Mouse (Mus musculus) intestine, embryonic 16.5 days (tissue): ENCODE results near the gene Rpl3l. TPM values are rescaled to one million over a fixed set of nuclear protein-coding genes. Genes with fewer than 3 reads are reported as not detected.
A peak's percentile ranks its signal among the peaks of the same experiment; 100 is the strongest.

Source experiments
- ATAC-seq: fragments of 200-750 bp; cut with Nextera tagmentation; 2 replicates; pipeline ENCODE4 v1.8.0; 2017; ENCODE audit warnings: moderate TSS enrichment, moderate library complexity
- H3K27ac ChIP-seq: fragments of 300-500 bp; sonication (generic); 2 replicates; pipeline ENCODE4 v1.5.1; 2014; ENCODE audit warnings: mild to moderate bottlenecking, low read length
- H3K27me3 ChIP-seq: fragments of 300-500 bp; sonication (generic); replicated peaks from 2 replicates; pipeline ENCODE4 v1.6.1; 2014; ENCODE audit warnings: low read length, control low read depth, mixed read lengths; ENCODE audit not compliant: control insufficient read depth, insufficient read depth
- H3K36me3 ChIP-seq: fragments of 300-500 bp; sonication (generic); 2 replicates; pipeline ENCODE4 v1.6.1; 2014; ENCODE audit warnings: low read length, control low read depth; ENCODE audit not compliant: control insufficient read depth, insufficient read depth
- H3K4me1 ChIP-seq: fragments of 300-500 bp; sonication (generic); 2 replicates; pipeline ENCODE4 v1.6.1; 2014; ENCODE audit warnings: low read length, control low read depth, mixed read lengths; ENCODE audit not compliant: control insufficient read depth, insufficient read depth
- H3K4me2 ChIP-seq: fragments of 300-500 bp; sonication (generic); 2 replicates; pipeline ENCODE4 v1.6.1; 2014; ENCODE audit warnings: low read depth, low read length, control low read depth
- H3K4me3 ChIP-seq: fragments of 300-500 bp; sonication (generic); 2 replicates; pipeline ENCODE4 v1.5.1; 2014; ENCODE audit warnings: mild to moderate bottlenecking, low read length
- H3K9ac ChIP-seq: fragments of 300-500 bp; sonication (generic); 2 replicates; pipeline ENCODE4 v1.6.1; 2014; ENCODE audit warnings: low read depth, low read length
- H3K9me3 ChIP-seq: fragments of 300-500 bp; sonication (generic); 2 replicates; pipeline ENCODE4 v1.6.1; 2016; ENCODE audit warnings: low read length, control low read depth; ENCODE audit not compliant: control insufficient read depth
- WGBS: fragments of 180-500 bp; shearing (Covaris S2); extraction: QIAGEN DNeasy Blood & Tissue Kit; methylation state at CpG from one replicate; pipeline ENCODE4 v1.1.7; 2014; 5-methylcytosine and 5-hydroxymethylcytosine counted together
- polyA plus RNA-seq: library from polyadenylated mRNA; unstranded; fragments of >200 nt; fragmentation: Nextera tagmentation; extraction: Ambion mirVana; gene quantifications from 2 replicates; pipeline ENCODE4 v1.2.1, GENCODE M21; 2015

The Rpl3l gene
- polyA plus RNA-seq, 1 experiment from 2014 or later = not detected

DNA sequence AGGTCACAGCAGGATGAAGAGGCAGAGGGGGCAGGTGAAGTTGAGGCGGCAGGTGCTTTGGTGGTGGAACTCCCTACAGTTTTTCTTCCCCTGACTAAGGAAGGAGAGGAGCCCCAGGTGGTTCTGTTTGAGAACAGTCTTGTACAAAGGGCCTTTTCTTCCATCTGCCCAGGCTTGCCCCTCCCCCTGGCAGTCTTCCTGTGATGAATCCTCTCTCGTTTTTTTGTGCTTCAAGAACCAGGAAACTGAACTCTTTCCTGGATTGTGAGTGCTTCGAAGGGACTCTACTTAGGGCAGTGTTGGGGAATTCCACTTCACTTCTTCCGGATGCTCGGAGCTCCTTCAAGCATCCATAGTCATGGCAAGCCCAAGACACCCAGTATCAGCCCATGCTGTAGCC lies 29.6 kb upstream of the Rpl3l start:
- Histone ChIP-seq H3K27ac (peak overlapping the region; percentile 90), H3K4me2 (peak overlapping the region; percentile 21; the same call in 1 of the 2 replicates)

DNA sequence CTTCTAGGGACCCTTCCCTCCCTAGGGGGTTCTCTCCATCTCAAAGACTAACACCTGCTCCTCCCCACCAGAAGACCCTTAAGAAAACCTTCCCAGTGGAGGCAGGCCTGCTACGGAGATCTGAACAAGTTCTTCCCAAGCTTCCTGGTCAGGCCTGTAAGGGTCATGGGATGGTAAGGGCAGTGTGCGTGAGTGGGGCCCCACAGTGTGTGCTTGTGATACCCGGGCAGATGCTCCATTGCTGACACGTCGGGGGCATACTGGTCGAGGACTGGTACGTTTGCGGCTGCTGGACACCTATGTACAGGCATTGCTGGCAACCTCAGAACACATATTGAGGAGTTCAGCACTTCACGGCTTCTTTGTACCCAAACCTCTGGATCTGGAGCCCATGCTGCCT lies 28.9 kb upstream of the Rpl3l start:
- no peak for ATAC-seq
- 64% methylated on average over 9 of the region's 9 CpGs for WGBS

More for the DNA sequence above, 29.6 kb upstream of the Rpl3l start:
- peak; percentile 17; the same call in 1 of the 2 replicates for ATAC-seq
- peaks cover 23% of the 10 kb centered on the region for H3K4me1 ChIP-seq
- peaks cover 17% of the 10 kb centered on the region for H3K36me3 ChIP-seq
- no peaks in the 10 kb centered on the region for H3K27me3 ChIP-seq
- peak overlapping the region; percentile 38 for H3K9ac ChIP-seq
- no peaks in the 10 kb centered on the region for H3K9me3 ChIP-seq
- 0 out of 2 replicates have a peak overlapping the region, but pooled peaks have one; percentile 21 for H3K4me3 ChIP-seq
- 19% methylated on average over 5 of the region's 5 CpGs for WGBS

DNA sequence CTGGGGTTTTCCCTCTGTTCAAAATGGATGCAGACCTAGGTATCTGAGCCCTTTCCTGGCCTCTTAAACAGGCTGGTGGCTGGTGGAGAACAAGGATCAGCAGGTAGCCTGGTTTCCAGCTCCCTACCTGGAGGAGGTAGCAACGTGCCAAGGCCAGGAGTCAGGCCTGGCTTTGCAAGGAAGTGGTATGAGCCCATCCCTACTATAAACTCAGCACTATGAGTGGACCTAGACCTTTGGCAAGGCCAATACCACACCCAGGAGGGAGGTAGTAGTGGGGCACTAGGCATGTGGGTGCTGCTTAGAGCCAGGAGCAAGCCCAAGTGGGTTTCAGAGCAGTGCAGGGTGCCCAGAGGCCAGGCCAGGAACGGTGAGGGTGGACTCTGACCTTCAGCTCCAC lies 28.1 kb upstream of the Rpl3l start:
- Histone ChIP-seq H3K4me1 (peaks cover 23% of the 10 kb centered on the region), H3K4me3 (peak overlapping the region; percentile 21; the same call in 1 of the 2 replicates), H3K27me3 (no peaks in the 10 kb centered on the region), H3K9ac (peak overlapping the region; percentile 55), H3K4me2 (peak overlapping the region; percentile 21), H3K9me3 (no peaks in the 10 kb centered on the region), H3K36me3 (peaks cover 24% of the 10 kb centered on the region), H3K27ac (peak overlapping the region; percentile 90)
- WGBS = 52% methylated on average over 2 of the region's 2 CpGs
- peak; percentile 52 for ATAC-seq

More for the DNA sequence above, 28.9 kb upstream of the Rpl3l start:
- Histone ChIP-seq H3K4me1 (peaks cover 23% of the 10 kb centered on the region), H3K4me3 (peak overlapping the region; percentile 21), H3K9ac (peak overlapping the region; percentile 38), H3K4me2 (peak overlapping the region; percentile 21), H3K9me3 (no peaks in the 10 kb centered on the region), H3K27me3 (no peaks in the 10 kb centered on the region), H3K27ac (peak overlapping the region; percentile 90), H3K36me3 (peaks cover 17% of the 10 kb centered on the region)

DNA sequence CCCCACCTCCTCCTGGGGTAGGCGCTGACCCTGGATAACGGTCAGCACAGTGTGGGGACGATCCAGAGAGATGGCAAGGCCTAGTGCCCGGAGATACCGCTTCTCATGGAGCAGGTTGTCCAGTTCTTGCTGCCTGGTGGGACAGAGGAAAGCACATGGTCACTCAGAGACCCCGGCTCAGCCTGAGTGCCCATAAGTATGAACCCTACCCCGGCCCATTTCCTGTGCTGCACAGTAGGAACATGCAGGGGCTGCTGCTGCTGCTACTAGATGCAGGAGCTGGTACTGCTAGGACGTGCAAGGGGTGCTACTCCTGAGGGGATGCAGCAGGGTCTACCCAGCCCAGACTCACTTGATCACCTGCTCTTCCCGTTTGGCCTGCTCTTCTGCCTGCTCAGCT lies 26.4 kb upstream of the Rpl3l start:
- H3K4me3 ChIP-seq = no peak overlapping the region
- no peaks in the 10 kb centered on the region for H3K9me3 ChIP-seq
- 90% methylated on average over 9 of the region's 9 CpGs for WGBS
- no peak overlapping the region for H3K9ac ChIP-seq
- peaks cover 27% of the 10 kb centered on the region for H3K36me3 ChIP-seq
- no peak overlapping the region for H3K4me2 ChIP-seq
- no peak for ATAC-seq
- H3K27me3 ChIP-seq = no peaks in the 10 kb centered on the region
- H3K4me1 ChIP-seq = peaks cover 18% of the 10 kb centered on the region
- no peak overlapping the region for H3K27ac ChIP-seq

DNA sequence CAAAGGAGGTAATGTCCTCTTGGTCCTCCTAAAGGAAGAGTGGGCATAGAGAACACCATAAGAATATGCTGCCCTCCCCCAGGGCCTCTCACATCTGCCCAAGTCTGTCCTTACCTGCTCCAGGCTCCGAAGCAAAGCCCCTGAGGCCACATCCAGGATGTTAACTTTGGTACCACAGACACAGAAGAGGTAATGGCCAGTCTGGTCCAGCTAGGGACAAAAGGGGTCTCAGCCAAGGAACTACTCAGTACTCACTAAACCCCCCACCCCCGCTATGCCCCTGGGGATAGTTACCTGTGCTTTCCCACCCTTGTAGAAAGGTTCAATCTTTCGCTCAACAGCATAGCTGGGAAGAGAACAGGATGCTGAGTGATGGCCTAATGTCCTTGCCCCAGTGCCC lies 21.8 kb upstream of the Rpl3l start:
- peaks cover 10% of the 10 kb centered on the region; the same call in 1 of the 2 replicates for H3K4me1 ChIP-seq
- ATAC-seq = no peak
- peaks cover 24% of the 10 kb centered on the region for H3K36me3 ChIP-seq
- WGBS = 93% methylated on average over 3 of the region's 3 CpGs
- H3K9ac ChIP-seq = no peak overlapping the region
- H3K4me2 ChIP-seq = no peak overlapping the region
- H3K27me3 ChIP-seq = no peaks in the 10 kb centered on the region
- H3K27ac ChIP-seq = no peak overlapping the region
- no peak overlapping the region for H3K4me3 ChIP-seq
- no peaks in the 10 kb centered on the region for H3K9me3 ChIP-seq

DNA sequence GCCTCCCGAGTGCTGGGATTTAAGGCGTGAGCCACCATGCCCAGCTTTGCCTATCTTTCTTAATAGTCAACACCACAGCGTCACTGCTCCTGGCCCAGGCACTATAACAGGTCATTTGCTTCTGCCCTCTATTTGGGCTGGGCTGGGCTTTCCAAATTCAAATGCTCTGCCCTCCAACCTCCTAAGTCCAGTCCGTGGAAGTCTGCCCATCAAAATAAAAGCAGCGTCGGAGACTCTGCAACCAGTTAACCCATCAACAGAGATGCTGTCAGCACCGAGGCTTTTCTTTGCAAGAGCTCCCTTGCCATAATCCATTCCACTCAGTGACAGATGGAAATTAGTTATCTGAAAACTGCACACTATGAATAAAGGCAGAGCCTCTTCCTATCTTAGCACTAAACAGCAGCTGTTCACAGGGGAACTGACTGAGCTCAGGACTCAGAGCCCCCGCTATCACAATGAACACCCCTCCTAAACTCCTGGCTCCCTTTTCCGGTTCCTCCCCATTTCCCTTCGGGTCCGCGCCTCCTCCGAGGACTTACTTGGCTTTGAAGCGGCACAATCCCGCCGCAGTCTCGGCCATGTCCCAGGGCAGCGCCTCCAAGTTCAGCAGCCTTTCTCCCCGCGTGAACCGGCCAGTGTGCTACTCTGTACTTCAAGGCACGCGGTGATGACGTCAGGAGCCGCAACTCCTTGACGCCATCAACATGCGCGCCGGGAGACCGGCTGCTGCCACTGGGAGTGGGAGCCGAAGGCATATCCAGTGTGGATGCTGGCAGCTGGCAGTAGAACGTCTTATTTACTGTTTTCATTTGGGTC lies 20.4 kb upstream of the Rpl3l start, which contains the start of gene Tbl3:
Gene Tbl3, minus strand, starts transcription at position 679 of the 819 bp plus-strand sequence.
- peak; percentile 89 for ATAC-seq
- Histone ChIP-seq H3K36me3 (peaks cover 11% of the 10 kb centered on the region; the same call in 1 of the 2 replicates), H3K4me1 (peaks cover 10% of the 10 kb centered on the region; the same call in 1 of the 2 replicates), H3K4me3 (peak within 1 kb of the TSS; percentile 64), H3K4me2 (peak within 1 kb of the TSS; percentile 79), H3K27ac (peak within 1 kb of the TSS; percentile 75), H3K9ac (peak within 1 kb of the TSS; percentile 86), H3K9me3 (no peaks in the 10 kb centered on the region), H3K27me3 (no peaks in the 10 kb centered on the region)
- 3% methylated on average over 32 of the region's 32 CpGs for WGBS

DNA sequence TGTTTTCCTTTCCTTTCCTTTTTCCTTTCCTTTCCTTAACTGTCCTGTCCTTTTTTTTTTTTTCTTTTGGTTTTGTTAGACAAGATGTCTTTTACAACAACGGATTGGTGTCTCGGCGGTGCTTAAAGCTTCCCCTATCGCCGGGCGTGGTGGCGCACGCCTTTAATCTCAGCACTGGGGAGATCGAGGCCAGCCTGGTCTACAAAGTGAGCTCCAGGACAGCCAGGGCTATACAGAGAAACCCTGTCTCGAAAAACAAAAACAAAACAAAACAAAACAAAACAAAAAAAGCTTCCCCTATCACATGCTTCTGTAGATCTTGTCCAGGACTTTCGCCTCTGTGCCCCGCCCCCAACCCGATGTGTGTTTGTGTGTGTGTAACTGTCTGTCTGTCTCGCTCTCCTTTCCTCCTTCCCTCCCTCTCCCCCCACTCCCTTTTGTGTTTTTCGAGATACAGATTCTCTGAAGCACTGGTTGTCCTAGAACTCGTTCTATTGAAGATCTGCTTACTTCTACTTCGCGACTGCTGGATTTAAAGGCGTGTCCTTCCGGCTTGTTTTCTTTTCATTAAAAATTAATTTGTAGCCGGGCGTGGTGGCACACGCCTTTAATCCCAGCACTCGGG lies 19.7 kb upstream of the Rpl3l start:
- ATAC-seq = peak; percentile 38
- 4% methylated on average over 24 of the region's 24 CpGs for WGBS
- peak overlapping the region; percentile 75 for H3K27ac ChIP-seq
- peaks cover 10% of the 10 kb centered on the region; the same call in 1 of the 2 replicates for H3K4me1 ChIP-seq
- H3K9me3 ChIP-seq = no peaks in the 10 kb centered on the region
- peaks cover 10% of the 10 kb centered on the region; the same call in 1 of the 2 replicates for H3K36me3 ChIP-seq
- peak overlapping the region; percentile 79 for H3K4me2 ChIP-seq
- peak overlapping the region; percentile 64 for H3K4me3 ChIP-seq
- peak overlapping the region; percentile 86 for H3K9ac ChIP-seq
- H3K27me3 ChIP-seq = no peaks in the 10 kb centered on the region

DNA sequence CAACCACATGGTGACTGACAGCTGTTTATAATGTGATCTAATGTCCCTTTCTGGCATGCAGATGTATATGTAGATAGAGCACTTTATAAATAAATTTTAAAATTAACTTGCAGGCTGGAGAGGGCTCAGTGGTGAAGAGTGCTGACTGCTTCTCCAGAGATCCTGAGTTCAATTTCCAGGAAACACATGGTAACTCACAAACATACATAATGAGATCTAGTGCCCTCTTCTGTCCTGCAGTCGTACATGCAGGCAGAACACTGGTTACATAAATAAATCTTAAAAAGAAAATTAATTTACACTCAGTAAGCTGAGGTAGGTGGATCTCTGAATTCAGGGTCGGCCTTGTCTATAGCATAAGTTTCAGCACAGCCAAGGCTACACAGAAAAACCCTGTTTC lies 19.0 kb upstream of the Rpl3l start:
- no peaks in the 10 kb centered on the region for H3K9me3 ChIP-seq
- peaks cover 10% of the 10 kb centered on the region; the same call in 1 of the 2 replicates for H3K4me1 ChIP-seq
- WGBS = 31% methylated on average over 2 of the region's 2 CpGs
- H3K27ac ChIP-seq = no peak overlapping the region
- no peak for ATAC-seq
- no peak overlapping the region for H3K4me2 ChIP-seq
- no peaks in the 10 kb centered on the region for H3K27me3 ChIP-seq
- no peak overlapping the region for H3K9ac ChIP-seq
- peaks cover 10% of the 10 kb centered on the region; the same call in 1 of the 2 replicates for H3K36me3 ChIP-seq
- peak overlapping the region; percentile 64; the same call in 1 of the 2 replicates for H3K4me3 ChIP-seq

DNA sequence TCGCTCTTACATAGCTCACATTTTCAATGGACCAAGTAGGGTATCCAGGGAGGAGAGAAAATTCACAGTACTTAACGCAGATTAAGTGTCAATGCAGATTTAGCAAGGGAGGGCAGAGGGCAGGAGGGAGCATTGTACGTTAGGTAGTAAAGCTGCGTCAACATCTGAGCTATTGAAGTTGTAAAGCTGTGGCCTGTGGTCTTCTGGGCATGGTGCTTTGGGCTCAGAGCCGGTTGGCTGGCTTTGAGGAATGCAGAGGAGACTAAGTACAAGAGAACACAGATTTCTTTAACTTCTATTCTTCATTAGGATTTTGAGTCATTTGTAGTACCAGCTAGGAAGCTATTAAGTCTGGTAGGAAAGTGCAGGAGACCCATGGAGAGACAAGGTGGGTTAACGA lies 12.1 kb upstream of the Rpl3l start:
- Histone ChIP-seq H3K36me3 (no peaks in the 10 kb centered on the region), H3K4me2 (no peak overlapping the region), H3K4me3 (no peak overlapping the region), H3K27ac (no peak overlapping the region), H3K4me1 (peaks cover 5% of the 10 kb centered on the region; the same call in 1 of the 2 replicates), H3K9ac (no peak overlapping the region), H3K27me3 (no peaks in the 10 kb centered on the region), H3K9me3 (no peaks in the 10 kb centered on the region)
- WGBS = 74% methylated on average over 6 of the region's 6 CpGs
- no peak for ATAC-seq
